Mouse (Mus musculus) heart, adult 11 months (tissue): ENCODE measurements around the gene Vps25.

Source experiments
- DNase-seq: peaks from one replicate; pipeline ENCODE4 v3.0.0; 2022

Vps25 gene

DNA sequence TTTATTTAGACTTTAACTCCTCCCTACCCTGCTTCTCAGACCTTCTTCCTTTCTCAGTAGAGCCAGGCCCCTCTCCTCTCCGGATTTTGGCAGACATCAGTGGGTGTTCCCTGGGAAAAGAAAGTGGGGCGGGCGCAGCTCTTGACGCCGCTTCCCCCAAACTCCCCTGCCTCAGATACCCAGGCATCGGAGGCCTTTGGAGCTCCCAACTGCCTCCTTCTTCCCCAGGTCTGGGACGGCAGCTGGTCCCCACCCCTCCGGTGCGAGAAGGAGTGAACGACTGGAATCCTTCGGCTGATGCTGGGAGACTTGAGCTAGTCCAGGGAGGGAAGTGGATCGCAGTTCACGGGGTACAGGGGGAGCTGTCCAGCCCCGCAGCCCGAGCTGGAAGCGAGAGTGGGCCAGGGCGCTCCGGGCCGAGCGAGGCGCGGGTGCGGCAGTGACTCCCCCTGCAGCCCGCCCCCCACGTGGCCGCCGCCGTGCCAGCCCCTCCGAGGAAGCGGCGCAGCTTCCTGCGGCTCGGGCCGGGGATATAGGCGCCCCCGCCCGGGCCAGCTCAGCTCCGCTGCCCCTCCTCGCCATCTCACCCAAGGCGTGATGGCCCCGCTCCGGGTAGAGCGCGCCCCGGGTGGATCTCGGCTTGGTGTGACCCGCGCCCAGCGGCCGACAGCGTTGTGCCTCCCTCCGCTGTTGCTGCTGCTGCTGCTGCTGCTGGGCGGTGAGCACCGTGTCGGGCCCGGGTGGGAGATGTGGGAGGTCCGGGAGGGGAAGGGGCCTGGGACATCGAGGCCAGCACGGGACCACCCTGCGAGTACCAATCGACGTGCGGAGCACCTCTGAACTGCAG lies 7.4 kb upstream of the Vps25 start, which contains the start of gene Ramp2:
Gene Ramp2, plus strand, starts transcription at position 174 of the 847 bp plus-strand sequence.
- peak; percentile 99 for DNase-seq

DNA sequence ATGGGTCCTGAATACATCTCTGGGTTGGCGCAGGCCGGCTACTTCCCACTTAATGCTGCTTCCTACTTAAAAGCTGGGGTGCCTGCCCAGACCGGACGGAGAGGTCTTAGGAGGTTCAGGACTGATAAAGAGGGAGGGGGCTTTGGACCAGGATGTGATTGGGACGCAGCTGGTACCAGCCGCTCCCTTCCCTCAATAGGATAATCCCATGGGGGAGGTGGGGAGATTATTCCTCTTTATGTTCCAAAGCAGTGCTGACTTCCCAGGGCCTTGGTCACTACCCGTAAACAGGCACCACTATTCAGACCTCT lies 6.8 kb upstream of the Vps25 start:
- DNase-seq = no peak

DNA sequence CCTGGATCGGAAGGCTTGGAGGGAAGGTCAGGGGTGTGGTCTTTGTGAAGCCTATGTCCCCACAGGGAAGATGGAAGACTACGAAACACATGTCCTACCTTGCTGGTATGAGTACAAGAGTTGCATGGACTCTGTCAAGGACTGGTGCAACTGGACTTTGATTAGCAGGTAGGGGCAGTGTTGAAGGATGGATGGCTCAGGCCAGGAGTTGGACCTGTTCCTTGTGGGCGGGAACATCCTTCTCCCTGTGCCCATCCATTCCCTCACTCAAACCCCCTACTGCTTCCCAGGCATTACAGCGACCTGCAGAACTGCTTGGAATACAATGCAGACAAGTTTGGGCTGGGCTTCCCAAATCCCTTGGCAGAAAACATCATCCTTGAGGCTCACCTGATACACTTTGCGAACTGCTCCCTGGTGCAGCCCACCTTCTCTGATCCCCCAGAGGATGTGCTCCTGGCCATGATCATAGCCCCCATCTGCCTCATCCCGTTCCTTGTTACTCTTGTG lies 5.9 kb upstream of the Vps25 start:
- DNase-seq = peak; percentile 94

DNA sequence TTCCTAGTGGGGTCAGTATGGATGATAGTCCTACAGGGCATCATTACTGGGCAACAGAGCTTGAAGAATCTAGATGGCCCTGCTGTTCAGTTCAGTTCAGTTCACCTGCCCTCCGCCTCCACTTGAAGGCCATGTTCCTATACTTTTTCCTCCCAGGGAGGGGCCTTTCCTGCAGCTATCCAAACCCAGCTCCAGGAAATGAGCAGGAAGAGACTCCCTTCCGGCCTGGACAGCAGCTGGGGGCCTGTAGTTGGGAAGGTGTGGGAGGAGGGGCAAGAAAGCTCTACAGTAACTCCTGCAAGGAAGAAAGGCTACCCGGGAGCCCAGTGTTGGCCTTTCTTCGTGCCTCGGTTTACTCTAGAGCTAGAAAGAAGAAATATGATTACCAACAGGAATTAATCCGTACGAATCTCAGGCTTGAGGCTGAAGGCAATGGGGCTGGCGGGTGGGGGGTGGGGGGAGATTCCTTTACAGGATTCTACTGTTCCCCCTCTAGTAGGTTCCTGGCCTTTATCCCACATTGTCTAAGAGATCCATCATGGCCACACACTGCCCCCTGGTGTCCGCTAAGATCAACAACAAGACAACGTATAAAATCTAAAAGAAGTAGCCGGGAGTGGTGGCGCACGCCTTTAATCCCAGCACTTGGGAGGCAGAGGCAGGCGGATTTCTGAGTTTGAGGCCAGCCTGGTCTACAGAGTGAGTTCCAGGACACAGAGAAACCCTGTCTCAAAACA lies 5.1 kb upstream of the Vps25 start:
- DNase-seq = peak; percentile 99

DNA sequence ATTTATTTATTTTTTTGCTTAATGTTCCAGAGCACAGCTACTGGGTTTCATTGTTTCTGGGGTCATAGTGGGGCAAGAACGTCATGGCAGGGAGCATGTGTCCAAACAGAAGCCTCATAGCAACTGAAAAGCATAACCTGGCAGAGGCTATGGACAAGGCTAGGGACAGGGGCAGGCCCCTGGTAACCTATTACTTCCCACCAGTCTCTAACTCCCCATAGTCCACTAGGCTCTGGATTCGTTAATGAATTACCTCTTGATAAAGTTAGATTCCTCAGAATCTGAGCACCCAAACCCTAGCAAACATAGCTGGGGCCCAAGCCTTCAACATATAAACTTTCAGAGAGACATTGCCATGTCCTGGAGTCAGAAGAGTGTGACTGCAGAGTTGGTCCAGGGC lies 2.5 kb upstream of the Vps25 start:
- DNase-seq = no peak

DNA sequence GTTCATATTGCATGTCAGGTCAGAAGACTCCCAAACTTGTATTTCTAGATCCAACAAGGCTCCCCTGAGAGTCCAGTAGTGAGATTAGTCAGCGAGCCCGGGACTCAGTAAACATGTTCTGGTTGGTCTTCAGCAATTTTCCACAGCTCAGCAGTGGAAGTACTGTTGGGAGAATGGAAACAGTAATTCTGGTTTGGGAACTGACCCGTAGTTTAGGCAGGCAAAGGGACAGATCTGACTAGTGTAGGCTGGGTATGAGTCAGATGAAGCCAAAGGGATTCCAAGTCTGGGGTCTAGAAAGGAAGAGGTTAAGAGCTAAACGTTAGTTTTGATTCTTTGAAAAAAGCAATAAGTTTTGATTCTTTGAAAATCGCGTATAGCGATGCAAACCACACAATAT lies 566 bp upstream of the Vps25 start:
- DNase-seq = peak; percentile 89

DNA sequence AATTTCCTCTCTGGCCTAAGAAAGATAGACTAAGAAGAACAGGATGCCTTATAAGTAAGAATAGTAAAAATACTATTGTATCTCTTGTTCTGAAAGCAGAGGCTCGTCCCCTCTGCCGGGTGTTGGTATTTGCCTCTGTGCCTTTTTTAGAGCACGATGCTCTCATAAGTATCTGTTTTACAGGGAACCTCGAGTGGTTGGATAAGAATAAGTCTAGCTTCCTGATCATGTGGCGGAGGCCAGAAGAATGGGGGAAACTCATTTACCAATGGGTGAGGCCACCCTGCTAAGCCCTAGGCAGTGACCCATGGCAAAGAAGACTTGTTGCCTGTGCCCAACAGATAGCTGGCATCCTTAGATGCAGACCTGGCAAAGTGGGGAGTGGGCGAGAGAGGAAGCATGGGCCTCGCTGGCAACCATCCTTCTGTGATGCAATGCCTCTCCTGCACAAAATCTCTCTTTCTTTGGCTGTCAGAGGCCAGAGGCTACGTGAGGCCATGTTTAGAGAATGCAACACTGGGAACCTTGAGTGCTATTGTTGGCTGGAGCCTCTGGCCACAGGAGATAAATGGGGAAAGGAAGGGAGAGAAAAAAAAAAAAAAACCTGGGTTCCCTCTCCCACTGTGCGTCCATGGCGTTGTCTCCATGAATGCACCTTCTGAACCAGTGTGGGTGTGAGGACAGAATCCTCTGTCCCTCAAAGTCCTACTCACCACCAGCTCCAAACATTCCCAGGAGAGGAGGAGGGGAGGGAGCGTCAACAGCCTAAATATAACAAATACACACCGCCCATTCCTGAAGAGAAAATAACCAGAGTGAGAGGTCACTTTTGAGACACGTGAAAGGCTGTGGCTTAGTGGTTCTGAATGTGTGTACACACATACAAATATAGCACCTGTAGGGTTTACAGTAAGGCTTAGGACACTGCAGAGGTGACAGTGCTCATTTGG lies 2.6 kb downstream of the Vps25 start:
- peak; percentile 97 for DNase-seq

DNA sequence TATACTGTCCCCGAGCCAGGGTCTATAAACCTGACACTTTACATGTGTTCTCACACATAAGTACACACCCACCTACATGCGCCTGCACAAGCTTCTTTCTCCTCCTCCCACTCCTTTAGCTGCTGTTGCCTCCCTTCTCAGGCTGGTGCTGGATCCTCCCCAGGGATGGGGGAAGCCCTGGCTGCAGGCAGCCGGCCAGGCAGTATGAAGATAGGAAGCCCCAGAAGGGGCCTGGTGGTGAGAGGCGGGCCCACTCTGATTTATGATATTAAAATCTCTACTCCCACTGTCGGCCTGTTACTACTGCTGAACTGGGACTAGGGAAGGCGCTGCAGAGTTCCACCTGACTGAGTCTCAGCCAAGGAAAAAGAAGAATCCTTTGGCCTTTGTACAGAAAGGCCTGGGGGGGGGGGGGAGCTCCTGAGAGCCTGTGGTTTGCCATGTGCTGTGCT lies 5.8 kb downstream of the Vps25 start:
- peak; percentile 97 for DNase-seq

DNA sequence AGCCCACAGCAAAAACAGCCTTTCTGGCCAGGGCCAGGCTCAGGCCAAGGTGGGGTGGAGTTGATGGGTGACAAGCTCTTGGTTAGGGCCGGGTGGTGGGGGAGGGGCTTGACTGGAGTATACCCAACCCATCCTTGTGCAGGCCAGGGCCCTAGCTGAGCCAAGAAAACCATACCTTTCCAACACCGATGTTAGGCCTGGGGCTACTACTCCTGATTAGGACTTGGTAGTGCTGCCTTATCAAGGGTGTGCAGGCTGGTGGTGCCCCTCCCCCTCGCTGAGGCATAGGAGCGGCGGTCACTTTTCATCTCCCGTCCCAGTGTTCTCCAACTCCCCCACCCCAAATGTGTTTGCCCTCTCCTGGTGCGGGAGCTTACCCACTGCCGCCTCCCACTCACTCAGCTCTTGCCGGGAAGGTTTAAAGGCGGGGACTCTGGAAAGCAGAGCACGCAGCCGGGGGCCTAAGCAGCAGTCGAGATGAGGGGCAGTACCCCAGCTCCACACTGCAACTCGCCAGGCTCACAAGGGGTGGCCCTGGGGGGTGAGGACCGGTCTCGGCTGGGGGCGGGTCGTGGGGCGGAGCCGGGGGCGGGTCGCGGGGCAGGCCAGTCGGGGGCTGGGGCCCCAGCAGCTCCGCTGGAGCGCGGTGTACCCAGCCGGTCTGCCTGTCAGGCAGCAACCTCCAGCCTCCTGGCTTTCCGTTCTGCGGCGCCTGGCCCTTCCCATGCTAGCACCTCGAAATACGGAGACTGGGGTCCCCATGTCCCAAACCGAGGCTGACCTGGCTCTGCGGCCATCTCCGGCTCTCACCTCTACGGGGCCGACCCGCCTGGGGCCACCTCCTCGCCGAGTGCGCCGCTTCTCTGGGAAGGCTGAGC lies 6.7 kb downstream of the Vps25 start, which contains the start of gene Wnk4:
Gene Wnk4, plus strand, starts transcription at position 620 of the 878 bp plus-strand sequence.
- peak; percentile 98 for DNase-seq

DNA sequence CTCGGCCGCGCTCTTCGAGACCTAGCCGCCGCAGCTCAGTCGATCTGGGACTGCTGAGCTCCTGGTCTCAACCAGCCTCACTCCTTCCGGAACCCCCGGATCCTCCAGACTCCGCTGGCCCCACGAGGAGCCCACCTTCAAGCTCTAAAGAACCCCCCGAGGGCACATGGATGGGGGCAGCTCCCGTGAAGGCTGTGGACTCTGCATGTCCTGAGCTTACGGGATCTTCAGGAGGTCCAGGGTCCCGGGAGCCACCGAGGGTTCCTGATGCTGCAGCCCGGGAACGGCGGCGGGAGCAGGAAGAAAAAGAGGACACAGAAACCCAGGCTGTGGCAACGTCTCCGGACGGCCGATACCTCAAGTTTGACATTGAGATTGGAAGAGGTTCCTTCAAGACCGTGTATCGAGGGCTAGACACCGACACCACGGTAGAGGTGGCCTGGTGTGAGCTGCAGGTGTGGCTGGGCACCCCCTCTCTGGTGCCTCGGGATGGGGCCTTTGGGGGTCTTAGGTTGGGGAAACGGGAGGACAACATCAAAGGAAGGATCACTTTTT lies 7.4 kb downstream of the Vps25 start:
- peak; percentile 89 for DNase-seq

DNA sequence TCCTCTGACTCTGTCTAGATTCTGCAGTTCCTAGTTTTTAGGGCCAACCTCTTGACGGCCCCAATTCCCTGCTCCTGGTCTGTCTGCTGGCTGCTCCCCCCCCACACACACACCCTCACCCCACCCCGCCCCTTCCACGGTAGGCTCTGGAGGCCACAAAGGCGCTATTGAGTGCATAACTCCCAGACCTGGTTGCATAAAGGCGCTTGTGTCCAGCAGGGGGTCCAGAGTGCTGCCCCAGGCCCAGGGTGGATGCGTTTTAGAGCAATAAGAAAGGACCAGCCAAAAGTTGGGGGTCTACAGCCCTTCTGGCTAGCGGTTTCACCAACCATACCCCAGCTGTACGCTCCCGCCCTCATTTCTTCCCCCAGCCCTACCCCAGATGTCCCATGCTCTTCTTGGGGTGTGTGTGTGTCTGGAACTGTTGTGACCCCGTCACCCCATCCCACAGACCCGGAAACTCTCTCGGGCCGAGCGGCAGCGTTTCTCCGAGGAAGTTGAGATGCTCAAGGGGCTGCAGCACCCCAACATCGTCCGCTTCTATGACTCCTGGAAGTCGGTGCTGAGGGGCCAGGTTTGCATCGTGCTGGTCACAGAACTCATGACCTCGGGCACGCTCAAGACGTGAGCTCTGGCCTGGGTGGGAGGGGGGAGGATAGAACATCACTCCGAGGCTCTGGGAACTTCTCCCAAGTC lies 8.9 kb downstream of the Vps25 start:
- peak; percentile 91 for DNase-seq

DNA sequence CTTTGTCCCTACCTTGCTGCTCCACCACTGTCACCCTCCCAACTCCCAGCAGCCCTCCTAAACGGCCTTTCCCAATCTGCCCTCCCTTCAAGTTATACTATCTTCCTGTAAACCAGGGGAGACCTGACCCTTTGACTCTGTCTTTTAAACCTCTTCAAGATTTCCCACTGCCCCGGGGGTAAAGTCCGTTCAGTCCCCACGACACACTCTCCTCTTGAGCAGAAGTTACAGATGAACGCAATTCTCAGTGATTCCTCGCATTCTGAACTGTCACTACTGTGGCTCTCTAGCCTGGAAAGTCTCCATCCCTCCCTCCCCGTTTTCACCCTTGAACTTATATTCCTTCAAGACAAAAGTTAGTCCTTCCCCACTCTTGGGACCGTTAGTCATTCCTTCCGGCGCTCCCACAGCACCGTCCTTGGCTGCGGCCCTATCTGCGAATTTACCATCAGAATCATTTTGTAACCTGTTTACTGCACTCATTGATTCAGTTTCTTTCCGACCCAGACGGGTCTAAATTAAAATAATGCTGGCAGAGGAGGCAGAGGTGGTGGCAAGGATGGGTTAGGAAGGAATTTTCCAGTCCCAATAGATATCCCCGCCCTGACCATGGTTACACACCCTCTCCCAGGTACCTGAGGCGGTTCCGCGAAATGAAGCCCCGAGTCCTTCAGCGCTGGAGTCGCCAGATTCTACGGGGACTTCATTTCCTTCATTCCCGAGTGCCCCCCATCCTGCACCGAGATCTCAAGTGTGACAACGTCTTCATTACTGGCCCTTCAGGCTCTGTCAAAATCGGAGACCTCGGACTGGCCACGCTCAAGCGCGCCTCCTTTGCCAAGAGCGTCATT lies 9.9 kb downstream of the Vps25 start:
- peak; percentile 91 for DNase-seq

DNA sequence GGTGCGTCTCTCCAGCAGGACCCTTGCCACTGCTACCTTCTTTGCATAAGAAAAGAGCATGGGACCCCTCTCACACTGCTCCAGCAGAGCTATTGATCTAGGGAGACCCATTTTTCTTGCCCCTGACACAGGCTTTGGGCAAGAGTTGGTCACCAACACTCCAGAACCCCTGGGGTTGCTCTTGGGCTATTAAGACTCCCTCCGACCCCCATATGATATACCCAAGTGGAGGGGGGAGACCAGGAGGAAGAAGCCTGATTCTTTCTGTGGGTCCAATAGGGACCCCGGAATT lies 10.4 kb downstream of the Vps25 start:
- no peak for DNase-seq

DNA sequence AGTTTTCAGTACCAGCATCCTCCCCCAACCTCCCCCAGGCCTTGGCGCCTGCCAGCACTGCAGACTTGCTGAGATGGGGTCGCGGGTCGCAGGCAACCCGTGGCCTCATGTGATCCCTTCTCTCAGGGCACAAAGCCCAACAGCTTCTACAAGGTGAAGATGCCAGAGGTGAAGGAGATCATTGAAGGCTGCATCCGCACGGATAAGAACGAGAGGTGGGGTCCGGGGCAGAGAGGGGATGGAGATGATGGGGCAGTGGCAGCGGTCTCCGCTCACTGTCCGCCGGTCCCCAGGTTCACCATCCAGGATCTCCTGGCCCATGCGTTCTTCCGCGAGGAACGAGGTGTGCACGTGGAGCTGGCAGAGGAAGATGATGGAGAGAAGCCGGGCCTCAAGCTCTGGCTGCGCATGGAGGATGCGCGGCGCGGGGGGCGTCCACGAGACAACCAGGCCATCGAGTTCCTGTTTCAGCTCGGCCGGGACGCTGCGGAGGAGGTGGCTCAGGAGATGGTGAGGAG lies 11.5 kb downstream of the Vps25 start:
- no peak for DNase-seq

DNA sequence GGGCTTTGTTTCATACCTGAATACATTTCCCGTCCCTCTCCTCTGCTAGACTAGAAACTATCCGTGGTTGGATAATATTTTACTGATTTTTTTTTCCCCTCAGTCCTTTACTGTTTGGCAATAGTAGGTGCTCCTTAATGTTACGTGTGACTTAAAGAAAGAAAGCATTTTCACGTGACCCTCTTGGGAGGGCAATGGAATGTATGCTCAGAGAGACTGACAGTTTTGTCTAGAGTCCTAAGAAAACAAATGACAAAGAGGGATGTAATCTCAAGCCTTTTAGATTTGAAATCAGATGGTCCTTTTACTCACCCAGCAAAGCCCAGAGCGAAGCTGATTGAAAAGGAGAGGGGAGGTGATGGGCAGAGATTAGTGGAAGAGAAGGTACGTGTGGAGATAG lies 12.4 kb downstream of the Vps25 start:
- no peak for DNase-seq

DNA sequence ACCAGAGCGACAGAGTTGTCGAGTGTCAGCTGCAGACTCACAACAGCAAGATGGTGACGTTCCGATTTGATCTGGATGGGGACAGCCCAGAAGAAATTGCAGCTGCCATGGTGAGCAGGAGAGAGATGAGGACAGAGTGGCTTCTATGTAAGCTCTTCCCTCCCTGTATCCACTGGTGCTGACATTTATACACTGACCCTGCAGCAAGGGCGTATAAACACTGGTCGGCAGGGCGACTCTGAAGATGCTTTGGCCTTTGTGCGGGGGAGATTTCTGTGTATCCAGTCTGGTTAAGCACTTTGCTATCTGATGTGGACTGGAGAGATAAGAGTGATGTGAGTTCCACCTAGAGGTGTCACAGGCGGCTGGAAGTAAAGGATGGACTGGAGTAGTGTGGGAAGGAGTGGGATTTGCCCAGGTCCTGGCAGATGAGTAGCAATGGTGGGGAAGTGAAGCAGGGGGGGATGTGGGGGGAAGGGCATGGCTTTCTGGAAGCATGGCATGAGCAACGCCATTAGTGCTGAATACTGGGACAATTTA lies 16.1 kb downstream of the Vps25 start:
- DNase-seq = no peak

DNA sequence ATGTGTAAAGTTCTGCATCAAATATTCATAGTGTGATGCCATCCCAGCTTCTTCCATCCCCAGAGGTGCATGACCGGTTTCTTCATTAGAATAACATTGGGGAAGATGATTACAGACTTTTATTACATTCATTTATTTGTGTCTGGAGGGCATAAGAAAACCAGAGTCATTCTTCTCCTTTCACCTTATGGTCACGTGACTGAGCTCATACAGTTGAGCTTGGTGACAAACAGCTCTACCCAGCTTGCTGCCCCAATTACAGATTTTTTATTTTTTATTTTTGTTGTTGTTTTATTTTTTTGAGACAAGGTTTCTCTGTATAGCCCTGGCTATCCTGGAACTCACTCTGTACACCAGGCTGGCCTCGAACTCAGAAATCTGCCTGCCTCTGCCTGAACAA lies 18.9 kb downstream of the Vps25 start:
- DNase-seq = no peak

DNA sequence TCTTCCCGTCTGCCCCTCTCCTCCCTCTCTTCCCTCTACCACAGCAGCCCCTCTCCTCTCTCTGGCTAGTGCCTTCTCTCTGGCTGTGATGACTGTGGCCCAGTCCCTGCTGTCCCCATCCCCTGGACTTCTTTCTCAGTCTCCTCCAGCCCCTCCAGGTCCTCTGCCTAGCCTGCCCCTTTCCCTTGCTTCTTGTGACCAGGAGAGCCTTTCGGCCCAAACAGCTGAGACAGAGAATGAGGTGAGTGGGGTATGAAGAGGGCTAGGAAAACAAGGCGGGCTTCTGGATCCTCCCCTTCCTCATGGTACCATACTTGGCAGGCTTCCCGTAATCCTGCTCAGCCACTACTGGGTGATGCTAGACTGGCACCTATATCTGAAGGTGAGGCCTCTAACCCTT lies 21.8 kb downstream of the Vps25 start:
- no peak for DNase-seq

DNA sequence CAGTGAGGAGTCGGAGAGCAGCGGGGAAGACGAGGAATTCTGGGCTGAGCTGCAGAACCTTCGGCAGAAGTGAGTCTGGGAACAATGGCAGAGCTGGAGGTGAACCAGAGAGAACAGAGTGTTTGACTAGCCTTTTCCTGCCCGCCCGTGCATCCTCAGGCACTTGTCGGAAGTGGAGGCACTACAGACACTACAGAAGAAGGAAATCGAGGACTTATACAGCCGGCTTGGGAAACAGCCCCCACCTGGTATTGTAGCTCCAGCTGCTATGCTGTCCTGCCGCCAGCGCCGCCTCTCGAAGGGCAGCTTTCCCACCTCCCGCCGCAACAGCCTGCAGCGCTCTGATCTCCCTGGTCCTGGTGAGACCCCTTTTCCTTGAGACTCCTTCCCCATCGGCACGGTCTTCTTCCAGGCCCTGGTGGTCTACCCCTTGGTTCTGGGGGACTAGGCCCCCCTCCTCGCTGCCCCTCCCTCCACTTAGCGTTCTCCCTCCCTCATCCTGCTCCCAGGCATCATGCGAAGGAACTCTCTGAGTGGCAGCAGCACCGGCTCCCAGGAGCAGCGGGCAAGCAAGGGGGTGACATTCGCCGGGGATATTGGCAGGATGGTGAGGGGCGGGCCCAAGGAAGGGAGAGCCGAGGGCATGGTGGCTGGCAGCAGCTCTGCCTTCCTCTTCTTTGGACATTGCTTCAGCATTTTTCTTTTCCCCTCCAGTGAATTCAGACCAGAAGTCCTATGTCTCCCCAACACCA lies 23.0 kb downstream of the Vps25 start:
- peak; percentile 93 for DNase-seq
